Mouse (Mus musculus): ENCODE data around the gene Pxt1.

DNA sequence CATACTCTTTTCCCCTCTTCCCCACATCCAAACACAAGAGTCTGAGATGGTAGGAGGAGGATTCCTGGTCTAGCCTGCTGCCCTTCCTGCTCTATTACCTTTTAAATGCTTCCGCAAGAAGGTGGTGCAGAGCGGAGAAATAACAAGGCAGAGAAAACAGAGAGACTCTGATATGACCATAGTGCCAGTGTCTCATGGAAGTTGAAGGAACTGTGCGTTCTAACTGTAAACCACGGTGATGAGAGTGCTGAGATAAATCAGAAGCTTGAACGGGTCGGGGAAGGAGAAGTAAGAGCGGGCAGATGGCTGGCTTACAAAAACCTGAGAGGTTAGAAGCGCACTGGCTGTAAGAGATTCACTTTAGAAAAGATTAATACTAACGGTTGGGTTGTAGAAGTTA, 10.8 kb upstream of the Pxt1 start:
- TF ChIP-seq CTCF (IDR thresholded peaks at IDR 0.05; ENCODE audit: low read depth) (no peak), EP300 (optimal IDR thresholded peaks at IDR 0.05) (no peak)
